Mouse (Mus musculus) spleen, postnatal 4 days (tissue): ENCODE measurements around the gene Rnf24.
"Not testable (repeated sequence)": the region's sequence is repeated elsewhere in the genome, so short reads cannot be mapped to it uniquely, and the experiment has no call there.

Source experiments
- DNase-seq, 2 experiments: peaks; one replicate each; pipeline ENCODE4 v3.0.0; 2022; ENCODE audit warnings: low spot score in 2 of 2

The Rnf24 gene

DNA sequence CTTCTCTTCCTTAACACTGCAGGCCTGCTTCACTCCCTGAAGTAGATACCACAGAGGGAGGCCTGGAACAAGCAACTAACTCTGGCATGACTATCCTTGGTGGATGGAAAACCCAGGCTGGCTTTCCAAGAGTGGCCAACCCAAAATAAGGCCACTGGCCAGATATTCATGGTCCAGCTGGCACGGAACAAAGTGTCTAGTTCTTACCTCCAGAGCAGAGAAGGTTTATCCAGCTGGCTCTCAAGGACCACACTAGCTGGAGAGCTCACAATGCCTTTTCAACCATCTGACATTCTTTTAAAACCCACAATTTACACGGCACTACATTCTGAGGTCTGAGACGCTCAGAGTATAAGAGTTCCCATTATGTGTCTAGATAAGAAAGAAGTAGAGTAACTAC lies 8.2 kb downstream of the Rnf24 start:
- no peak for DNase-seq

- DNase-seq: no peak
Observed at GRCm38 (mm10) chr2:131337602-131338001, 15.1 kb downstream of the Rnf24 start.

- DNase-seq: no peak
Observed at GRCm38 (mm10) chr2:131330548-131330947, 22.1 kb downstream of the Rnf24 start.

GRCm38 (mm10) chr2:131328981-131329380 lies 23.7 kb downstream of the Rnf24 start:
- no peak for DNase-seq

DNA sequence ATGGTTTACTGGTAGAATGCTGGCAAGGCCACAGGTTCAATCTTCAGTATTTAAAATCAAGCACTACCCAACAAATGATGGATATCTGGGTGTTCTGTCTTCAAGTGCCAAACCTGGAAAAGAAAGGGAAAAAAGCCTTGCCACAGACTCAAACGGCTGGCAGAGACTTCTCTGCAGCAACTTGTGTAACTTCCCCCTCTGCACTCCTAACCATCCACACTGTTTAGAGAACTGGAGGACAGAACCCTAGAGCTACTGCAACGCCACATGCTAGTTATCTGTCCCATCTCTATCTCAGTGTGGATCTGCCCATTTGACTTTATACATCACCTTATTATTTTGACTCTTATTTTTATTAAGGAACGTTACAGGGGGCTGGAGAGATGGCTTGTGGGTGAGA lies 26.6 kb downstream of the Rnf24 start:
- DNase-seq: no peak

- no peak for DNase-seq
Observed at GRCm38 (mm10) chr2:131323675-131324074, 29.0 kb downstream of the Rnf24 start.

DNA sequence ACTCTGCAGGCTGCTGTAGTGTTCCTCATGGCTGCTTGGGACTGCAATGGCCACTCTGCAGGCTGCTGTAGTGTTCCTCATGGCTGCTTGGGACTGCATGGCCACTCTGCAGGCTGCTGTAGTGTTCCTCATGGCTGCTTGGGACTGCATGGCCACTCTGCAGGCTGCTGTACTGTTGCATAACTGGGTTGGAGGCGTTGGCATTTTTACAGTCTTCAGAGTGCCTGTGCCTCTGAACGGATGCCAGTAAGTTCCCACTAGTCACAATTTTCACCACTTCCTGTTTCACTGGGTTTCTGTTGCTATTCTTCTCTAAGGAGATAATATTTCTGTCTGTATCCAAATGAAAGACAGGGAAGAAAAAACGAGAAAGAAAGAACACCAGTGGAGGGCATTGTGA lies 31.5 kb downstream of the Rnf24 start:
- DNase-seq: not testable (repeated sequence)

- DNase-seq: no peak
Observed at GRCm38 (mm10) chr2:131319401-131319800, 33.3 kb downstream of the Rnf24 start.

GRCm38 (mm10) chr2:131316167-131316566 lies 36.5 kb downstream of the Rnf24 start:
- no peak for DNase-seq

DNA sequence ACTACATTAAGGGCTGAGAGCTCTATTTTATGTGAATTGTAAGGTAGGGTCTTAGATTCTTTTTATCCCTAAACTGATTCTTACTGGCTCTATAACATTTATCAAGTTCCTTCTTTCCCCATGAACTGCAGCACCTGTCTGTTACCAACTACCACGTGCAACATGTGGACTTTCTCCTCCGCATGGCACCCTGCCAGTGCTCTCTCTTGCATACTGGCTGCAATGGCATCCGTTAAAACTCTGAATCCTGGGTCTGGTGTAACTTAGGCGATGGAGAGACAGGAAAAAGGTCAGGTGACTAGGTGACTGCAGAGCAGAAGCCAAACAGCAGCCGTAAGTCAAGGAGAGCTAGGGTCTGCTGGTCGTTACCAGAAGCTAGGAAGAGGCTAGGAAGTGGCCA lies 43.4 kb downstream of the Rnf24 start:
- no peak for DNase-seq

DNA sequence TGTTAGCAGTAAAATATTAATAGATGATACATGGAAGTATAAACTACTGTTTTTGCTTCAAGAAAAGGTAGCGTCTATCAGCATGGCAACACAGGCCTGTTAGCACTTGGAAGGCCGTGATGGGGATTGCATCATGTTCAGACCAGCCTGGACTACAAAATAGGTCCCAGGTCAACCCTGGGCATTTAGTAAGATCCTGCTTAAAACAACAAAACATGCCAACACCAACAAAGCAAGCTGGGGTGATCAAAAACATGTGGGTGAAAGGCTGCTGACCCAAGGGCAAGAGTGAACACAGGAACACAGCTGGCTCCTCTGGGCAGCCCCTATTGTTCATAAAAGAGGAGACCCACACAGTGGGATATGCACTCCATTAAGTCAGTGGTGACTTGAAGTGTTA lies 44.9 kb downstream of the Rnf24 start:
- no peak for DNase-seq

DNA sequence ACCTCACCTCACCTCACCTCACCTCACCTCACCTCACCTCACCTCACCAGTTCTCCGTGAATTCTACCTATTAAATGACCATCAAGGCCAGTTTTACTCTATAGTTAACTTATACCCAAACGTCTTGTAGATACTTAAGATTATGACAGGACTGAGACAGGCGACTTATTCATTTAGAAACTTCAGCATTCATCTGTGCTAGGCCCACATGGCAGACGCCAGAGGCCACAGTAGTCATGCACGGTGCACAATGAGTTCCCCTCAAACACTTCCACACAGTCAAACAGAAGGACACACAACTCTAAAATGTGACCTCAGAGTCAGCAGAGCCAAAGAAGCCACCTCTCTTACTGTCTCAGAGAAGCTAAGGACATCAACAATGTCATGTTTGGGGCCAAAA lies 45.3 kb downstream of the Rnf24 start:
- no peak for DNase-seq

GRCm38 (mm10) chr2:131305226-131305625 lies 47.5 kb downstream of the Rnf24 start:
- not testable (repeated sequence) for DNase-seq

DNA sequence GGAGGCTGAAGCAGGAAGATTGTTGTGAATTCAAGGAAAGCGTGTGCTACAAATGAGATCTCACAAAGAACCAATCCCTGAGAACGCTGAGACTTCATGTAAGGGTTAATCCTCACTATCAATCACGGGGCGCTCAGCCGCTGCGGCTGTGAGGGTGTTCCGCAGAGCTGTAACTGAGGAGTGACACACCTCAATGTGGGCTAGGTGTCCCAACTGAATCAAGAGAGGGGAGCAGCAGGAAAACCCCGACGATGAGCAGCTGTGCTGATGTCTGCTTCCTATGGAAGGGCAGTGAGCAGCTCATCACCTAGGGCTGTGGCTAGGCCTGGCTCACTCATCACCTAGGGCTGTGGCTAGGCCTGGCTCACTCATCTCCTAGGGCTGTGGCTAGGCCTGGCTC lies 48.2 kb downstream of the Rnf24 start:
- no peak for DNase-seq

- DNase-seq: no peak
Observed at GRCm38 (mm10) chr2:131301635-131302034, 51.1 kb downstream of the Rnf24 start.

DNA sequence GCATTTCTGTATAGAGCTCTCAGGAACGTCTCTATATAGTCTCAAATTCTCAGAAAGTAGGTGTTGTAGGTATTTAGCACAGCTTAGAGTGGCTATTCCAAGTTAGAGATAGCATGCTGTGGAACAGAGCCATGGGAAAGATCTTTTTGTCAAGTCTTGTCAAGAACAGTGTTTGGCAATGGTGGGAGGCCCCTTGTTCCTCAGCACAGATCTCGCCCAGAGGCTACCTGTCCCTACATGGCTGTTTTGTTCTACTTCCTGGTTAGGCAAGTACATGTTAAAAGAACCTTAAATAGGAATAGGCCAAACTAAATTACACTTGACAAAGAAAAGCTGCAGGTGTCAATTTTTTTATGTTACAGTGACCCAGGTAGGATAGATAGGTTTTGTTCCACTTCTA lies 52.2 kb downstream of the Rnf24 start:
- DNase-seq: no peak

- not testable (repeated sequence) for DNase-seq
Observed at GRCm38 (mm10) chr2:131298674-131299073, 54.0 kb downstream of the Rnf24 start.

DNA sequence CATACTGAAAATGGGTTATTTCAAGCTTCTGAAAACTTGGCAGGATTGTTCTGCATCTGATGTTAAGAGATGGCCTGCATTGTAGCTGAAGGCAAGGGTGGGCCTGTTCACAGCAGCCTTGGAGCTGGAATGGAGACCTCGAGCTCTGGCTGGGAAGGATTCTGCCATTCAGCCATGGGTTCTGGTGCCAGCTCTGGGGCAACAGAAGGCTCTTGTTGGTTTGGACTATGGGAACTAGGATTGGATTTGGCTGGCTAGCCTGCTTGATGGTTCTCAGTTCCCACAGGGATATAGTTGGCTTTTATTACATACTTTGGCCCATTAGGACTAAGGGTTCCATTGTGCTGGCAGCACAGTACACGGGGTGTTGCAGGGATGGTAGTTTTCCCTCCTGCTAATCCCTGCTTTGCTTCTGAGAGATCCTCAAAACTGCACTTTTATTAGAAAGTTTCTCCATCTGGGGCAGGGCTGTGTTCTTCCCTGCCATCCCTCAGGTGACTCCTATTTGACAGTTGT lies 55.9 kb downstream of the Rnf24 start:
- no peak for DNase-seq

- DNase-seq: no peak
Observed at GRCm38 (mm10) chr2:131290669-131291068, 62.0 kb downstream of the Rnf24 start.

DNA sequence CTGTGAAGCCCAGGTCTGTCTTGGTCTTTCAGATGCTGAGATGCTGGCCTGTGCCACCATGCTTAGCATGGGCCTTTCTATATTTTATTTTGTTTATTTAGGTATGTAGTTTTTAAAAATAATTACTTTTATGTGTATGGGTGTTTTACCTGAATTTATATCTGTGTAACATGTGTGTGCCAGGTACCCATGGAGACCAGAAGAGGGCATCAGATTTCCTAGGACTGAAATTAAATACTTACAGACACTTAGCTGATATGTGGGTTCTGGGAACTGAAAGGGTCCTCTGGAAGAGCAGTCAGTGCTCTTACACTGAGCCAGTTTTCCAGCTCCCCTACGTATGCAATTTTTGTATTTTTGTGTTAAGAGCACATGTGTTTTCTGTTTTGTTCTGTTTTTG lies 66.4 kb downstream of the Rnf24 start:
- no peak for DNase-seq

DNA sequence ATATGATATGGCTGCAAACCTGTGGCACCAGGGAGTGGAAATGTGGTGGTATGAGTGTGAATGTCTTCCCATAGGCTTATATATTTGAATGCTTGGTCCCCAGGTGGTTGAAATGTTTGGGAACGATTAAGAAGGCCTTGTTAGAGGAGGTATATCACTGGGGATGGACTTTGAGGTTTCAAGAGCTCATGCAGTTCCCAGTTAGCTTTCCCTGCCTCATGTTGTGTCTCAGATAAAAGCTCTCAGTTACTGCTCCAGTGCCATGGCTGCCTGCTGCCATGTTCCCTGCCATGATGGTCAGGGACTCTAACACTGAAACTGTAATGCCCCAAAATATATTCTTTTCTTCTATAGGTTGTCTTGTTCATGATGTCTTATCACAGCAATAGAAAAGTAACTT lies 71.1 kb downstream of the Rnf24 start:
- DNase-seq: no peak

- no peak for DNase-seq
Observed at GRCm38 (mm10) chr2:131276722-131277121, 76.0 kb downstream of the Rnf24 start.

DNA sequence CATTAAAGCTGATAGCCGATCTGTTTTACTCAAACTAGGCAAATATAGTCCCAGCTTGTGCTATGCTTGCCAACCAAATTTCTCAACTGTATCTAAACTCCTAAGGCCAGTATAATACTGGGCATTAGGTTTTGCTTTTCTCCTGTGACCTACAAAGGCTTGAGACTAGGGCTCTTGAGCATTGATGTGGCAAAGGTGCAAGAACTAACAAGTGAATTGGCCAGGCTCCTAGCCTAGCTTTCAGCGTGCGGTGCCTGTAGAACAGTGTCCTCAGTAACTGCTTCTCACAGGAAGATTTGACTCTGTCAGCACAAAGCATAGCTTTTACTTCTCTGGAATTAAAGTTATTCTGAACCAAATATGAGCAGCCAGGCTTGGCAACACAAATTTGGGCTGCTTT lies 77.2 kb downstream of the Rnf24 start:
- DNase-seq: no peak

DNA sequence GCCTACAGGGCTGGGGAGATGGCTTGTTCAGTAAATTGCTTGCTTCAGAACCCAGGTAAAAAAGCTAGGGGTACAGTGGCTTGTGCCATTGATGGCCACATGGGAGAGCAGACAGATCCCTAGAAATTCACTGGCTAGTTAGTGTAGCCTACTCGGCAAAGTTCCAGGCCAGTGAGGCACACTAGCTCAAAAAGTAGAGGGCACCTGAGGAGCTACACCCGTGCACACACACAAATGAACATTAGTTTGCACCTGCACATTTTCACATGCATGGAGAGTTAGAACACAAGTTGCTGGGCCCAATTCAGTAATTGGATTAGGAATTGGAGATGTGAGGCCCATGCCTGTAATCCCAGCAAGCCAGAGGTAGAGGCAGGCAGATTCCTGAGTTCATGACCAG lies 87.6 kb downstream of the Rnf24 start:
- DNase-seq: no peak

DNA sequence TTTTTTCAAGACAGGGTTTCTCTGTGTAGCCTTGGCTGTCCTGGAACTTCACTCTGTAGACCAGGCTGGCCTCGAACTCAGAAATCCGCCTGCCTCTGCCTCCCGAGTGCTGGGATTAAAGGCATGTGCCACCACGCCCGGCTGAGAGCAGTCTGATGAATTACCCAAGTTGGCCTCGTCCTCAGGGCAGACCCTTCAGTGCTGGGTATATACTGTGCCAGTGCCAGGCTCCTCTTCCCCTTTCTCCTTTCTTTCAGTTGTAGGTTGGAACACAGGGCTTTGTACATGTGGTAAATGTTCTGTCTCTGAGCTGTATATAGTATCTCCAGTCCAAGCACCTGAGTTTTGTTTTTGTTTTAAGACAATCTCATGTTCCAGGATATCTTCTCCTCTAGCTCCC lies 88.7 kb downstream of the Rnf24 start:
- no peak for DNase-seq
